Mouse (Mus musculus): ENCODE data around the gene Clcn6. TPM values are rescaled to one million over a fixed set of nuclear protein-coding genes. Genes with fewer than 3 reads are reported as not detected.

The Clcn6 gene
- polyA plus RNA-seq, 1 experiment from 2014 or later, result 6.0 TPM

DNA sequence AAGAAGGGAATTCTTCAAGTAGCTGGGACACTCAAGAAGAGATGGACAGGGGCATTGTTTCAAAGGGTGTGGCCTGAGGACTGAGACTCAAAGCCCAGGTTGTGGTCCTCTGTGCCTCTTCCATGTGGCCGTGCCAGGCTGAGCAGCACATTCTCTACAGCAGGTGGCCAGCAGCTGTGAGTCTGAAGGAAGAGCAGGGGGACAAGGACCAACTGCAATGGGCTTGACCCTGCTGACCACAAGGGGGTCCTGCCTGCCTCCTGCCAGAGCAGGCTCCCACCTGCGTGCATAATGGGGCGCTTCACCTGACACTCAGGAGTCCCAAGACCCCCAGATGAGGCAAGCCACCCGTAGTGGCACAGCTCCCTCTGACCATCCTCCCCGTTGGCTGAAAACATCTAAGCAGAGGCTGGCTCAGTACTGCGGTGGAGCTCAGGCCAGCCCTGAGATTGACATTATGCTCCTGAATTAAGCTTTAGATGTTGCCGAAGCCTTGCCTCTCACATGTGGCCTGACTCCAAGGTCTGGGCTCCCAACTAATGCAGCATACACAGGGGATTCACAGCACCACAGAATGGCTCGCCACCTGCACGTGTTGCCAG lies 19.7 kb upstream of the Clcn6 start:
- Histone ChIP-seq H3K4me3 (ENCODE audit: low read length) (no peak overlapping the region), H3K9ac (ENCODE audit: low read depth, low read length) (no peak overlapping the region), H3K9me3 (ENCODE audit: control insufficient read depth, low read length) (no peaks in the 10 kb centered on the region), H3K36me3 (ENCODE audit: control insufficient read depth, insufficient read depth, low read length) (peaks cover 49% of the 10 kb centered on the region), H3K4me2 (replicated peaks; ENCODE audit: low read depth, low read length) (no peak overlapping the region), H3K27me3 (ENCODE audit: control insufficient read depth, insufficient read depth, low read length) (no peaks in the 10 kb centered on the region), H3K27ac (ENCODE audit: low read depth, low read length) (no peak overlapping the region), H3K4me1 (ENCODE audit: control insufficient read depth, insufficient read depth, low read length) (no peaks in the 10 kb centered on the region)
- WGBS, result 90% methylated on average over 9 of the region's 9 CpGs
- ATAC-seq (ENCODE audit: low FRiP score, low TSS enrichment), result no peak

DNA sequence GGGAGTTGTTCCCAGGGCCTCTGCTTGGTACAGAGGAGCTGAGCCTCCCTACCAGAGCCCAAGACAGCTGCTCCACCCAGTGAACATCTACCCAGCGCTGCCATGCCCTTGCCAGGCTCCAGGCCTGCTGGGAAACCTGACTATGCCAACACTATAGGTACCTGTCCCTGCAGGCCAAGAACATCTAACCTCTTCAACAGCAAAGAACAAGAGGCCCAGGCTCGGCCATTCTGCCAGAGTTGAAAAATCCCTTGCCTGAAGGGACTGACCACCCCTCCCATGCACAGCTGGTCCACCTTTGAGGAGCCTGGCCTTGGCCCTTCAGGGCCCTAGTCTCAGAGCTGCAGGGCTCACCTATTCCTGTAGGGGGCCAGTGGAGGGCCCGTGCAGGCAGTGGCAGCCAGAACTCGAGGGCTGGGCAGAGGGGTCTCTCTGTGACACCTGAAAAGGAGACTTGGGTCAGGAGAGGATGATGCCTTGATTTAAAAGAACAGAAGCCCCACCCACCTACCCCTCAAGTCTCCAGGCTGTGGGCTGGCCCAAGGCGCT lies 19.1 kb upstream of the Clcn6 start:
- Histone ChIP-seq H3K27ac (ENCODE audit: low read depth, low read length) (no peak overlapping the region), H3K4me3 (ENCODE audit: low read length) (no peak overlapping the region), H3K4me1 (ENCODE audit: control insufficient read depth, insufficient read depth, low read length) (no peaks in the 10 kb centered on the region), H3K9ac (ENCODE audit: low read depth, low read length) (no peak overlapping the region), H3K36me3 (ENCODE audit: control insufficient read depth, insufficient read depth, low read length) (peaks cover 55% of the 10 kb centered on the region), H3K4me2 (replicated peaks; ENCODE audit: low read depth, low read length) (no peak overlapping the region), H3K9me3 (ENCODE audit: control insufficient read depth, low read length) (no peaks in the 10 kb centered on the region), H3K27me3 (ENCODE audit: control insufficient read depth, insufficient read depth, low read length) (no peaks in the 10 kb centered on the region)
- no peak for ATAC-seq (ENCODE audit: low FRiP score, low TSS enrichment)
- WGBS, result 73% methylated on average over 5 of the region's 5 CpGs

DNA sequence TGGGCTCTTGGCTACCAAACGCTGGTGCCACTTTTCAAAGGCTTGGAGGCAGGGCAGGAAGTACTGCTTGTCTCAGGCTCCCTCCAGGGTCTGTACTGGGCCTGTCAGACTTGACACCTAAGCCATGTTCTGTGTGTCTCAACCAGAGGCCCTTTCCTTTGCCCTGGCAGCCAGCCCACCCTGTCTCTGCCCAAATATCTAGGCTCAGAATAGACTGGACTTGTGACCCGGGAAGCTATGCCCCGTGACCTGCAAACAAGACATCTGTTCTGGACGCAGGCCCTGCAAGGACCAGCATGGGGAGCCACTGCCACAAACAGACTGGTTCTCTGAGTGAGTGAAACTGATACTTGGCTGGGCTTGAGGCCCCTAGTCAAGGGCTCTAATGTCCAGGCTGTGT lies 18.2 kb upstream of the Clcn6 start:
- Histone ChIP-seq H3K4me3 (ENCODE audit: low read length) (no peak overlapping the region), H3K4me1 (ENCODE audit: control insufficient read depth, insufficient read depth, low read length) (no peaks in the 10 kb centered on the region), H3K36me3 (ENCODE audit: control insufficient read depth, insufficient read depth, low read length) (peaks cover 64% of the 10 kb centered on the region), H3K9me3 (ENCODE audit: control insufficient read depth, low read length) (no peaks in the 10 kb centered on the region), H3K27ac (ENCODE audit: low read depth, low read length) (no peak overlapping the region), H3K9ac (ENCODE audit: low read depth, low read length) (no peak overlapping the region), H3K27me3 (ENCODE audit: control insufficient read depth, insufficient read depth, low read length) (no peaks in the 10 kb centered on the region), H3K4me2 (replicated peaks; ENCODE audit: low read depth, low read length) (no peak overlapping the region)
- WGBS, result 63% methylated on average over 4 of the region's 4 CpGs
- no peak for ATAC-seq (ENCODE audit: low FRiP score, low TSS enrichment)

DNA sequence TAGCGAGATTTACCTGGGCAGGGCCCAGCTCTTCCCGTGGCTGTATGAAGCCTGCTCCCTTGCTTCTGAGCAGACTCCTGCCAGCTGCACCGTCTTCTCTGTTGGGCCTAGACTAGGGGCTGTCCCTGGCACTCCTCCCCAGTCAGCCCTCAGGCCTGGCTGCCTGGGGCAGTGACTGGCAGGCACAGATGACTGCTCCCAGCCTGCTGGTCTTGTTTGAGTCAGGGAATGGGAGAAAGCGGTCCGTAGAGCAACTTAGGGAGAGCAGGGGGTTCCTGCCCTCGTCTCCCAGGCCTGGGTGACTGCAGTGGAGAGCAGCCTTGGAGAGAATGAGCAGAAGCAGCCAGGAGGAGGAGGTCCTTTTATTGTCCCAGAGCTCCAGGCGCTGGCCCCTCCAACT lies 17.6 kb upstream of the Clcn6 start:
- no peak for ATAC-seq (ENCODE audit: low FRiP score, low TSS enrichment)
- Histone ChIP-seq H3K4me1 (ENCODE audit: control insufficient read depth, insufficient read depth, low read length) (no peaks in the 10 kb centered on the region), H3K4me2 (replicated peaks; ENCODE audit: low read depth, low read length) (no peak overlapping the region), H3K27me3 (ENCODE audit: control insufficient read depth, insufficient read depth, low read length) (no peaks in the 10 kb centered on the region), H3K27ac (ENCODE audit: low read depth, low read length) (no peak overlapping the region), H3K9me3 (ENCODE audit: control insufficient read depth, low read length) (no peaks in the 10 kb centered on the region), H3K9ac (ENCODE audit: low read depth, low read length) (no peak overlapping the region), H3K4me3 (ENCODE audit: low read length) (no peak overlapping the region), H3K36me3 (ENCODE audit: control insufficient read depth, insufficient read depth, low read length) (peaks cover 70% of the 10 kb centered on the region)
- 77% methylated on average over 7 of the region's 7 CpGs for WGBS

DNA sequence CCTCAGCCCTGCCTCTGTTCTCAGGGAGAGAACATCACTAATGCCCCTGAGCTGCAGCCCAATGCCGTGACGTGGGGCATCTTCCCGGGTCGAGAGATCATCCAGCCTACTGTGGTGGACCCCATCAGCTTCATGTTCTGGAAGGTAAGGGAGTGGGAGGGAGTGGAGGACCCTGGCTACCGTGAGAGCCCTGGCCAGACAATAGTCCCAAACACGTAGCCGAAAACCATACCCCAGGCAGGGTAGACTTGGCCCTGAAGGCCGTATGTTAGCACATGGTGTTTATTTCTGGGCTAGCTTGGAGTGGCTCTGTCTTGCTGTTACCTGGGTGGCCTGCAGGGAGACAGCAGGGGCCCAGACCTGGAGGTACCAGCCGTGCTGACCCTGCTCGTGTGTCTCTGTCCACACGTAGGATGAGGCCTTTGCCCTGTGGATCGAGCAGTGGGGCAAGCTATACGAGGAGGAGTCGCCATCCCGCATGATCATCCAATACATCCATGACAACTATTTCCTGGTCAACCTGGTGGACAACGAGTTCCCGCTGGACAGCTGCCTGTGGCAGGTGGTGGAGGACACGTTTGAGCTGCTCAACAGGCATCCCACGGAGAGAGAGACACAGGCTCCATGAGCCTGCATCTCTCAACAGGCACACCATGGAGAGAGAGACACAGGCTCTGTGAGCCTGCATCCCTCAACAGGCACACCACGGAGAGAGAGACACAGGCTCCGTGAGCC lies 16.5 kb upstream of the Clcn6 start:
- H3K4me3 ChIP-seq (ENCODE audit: low read length), result no peak overlapping the region
- H3K36me3 ChIP-seq (ENCODE audit: control insufficient read depth, insufficient read depth, low read length), result peaks cover 76% of the 10 kb centered on the region
- H3K27me3 ChIP-seq (ENCODE audit: control insufficient read depth, insufficient read depth, low read length), result no peaks in the 10 kb centered on the region
- WGBS, result 87% methylated on average over 21 of the region's 21 CpGs
- ATAC-seq (ENCODE audit: low FRiP score, low TSS enrichment), result no peak
- H3K4me1 ChIP-seq (ENCODE audit: control insufficient read depth, insufficient read depth, low read length), result no peaks in the 10 kb centered on the region
- H3K9me3 ChIP-seq (ENCODE audit: control insufficient read depth, low read length), result no peaks in the 10 kb centered on the region
- H3K9ac ChIP-seq (ENCODE audit: low read depth, low read length), result no peak overlapping the region
- H3K27ac ChIP-seq (ENCODE audit: low read depth, low read length), result no peak overlapping the region
- no peak overlapping the region for H3K4me2 ChIP-seq (replicated peaks; ENCODE audit: low read depth, low read length)

DNA sequence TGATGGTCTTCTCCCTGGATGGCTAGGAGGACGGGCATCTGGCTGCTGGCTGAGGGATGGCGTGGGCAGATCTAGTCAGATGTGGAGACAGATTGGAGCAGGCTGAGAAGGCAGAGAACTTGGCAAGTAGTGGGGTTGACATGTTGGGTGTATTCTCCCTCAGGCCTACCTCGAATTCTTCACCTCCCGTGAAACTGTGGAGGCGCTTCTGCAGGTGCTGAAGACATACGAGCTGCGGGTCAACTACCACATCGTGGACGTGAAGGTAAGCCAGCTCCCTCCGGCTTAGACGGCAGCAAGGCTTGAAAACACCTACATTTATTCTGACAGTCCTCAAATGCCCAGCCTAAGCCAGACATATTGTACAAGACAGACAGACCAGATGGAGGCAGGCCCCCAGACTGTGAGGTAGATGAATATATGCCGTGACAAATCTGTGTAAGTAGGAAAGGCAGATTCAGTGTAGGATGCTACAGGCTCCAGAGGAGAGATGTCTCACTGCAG lies 14.8 kb upstream of the Clcn6 start:
- Histone ChIP-seq H3K9me3 (ENCODE audit: control insufficient read depth, low read length) (no peaks in the 10 kb centered on the region), H3K4me2 (replicated peaks; ENCODE audit: low read depth, low read length) (no peak overlapping the region), H3K4me1 (ENCODE audit: control insufficient read depth, insufficient read depth, low read length) (no peaks in the 10 kb centered on the region), H3K27ac (ENCODE audit: low read depth, low read length) (no peak overlapping the region), H3K9ac (ENCODE audit: low read depth, low read length) (no peak overlapping the region), H3K36me3 (ENCODE audit: control insufficient read depth, insufficient read depth, low read length) (peaks cover 79% of the 10 kb centered on the region), H3K27me3 (ENCODE audit: control insufficient read depth, insufficient read depth, low read length) (no peaks in the 10 kb centered on the region), H3K4me3 (ENCODE audit: low read length) (no peak overlapping the region)
- 93% methylated on average over 12 of the region's 12 CpGs for WGBS
- no peak for ATAC-seq (ENCODE audit: low FRiP score, low TSS enrichment)

DNA sequence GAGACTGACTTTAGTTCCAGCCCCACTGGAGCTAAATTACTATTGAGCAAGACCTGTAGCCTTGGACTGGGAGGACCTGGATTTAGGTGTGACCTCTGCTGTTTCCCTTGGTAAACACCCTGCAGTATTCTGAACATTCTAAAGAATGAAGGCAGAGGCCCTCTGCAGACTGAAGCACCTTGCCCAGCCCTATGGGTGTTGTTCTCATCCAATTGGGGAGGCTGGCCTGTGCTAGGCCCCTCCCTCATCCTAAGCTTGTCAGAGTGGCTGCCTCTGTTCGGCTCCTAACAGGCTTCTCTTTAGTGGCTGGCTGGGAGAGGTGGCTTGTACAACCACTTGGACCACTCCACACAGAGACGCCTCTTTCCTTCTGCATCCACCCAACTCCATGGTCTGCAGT lies 14.4 kb upstream of the Clcn6 start:
- Histone ChIP-seq H3K4me3 (ENCODE audit: low read length) (no peak overlapping the region), H3K36me3 (ENCODE audit: control insufficient read depth, insufficient read depth, low read length) (peaks cover 80% of the 10 kb centered on the region), H3K27ac (ENCODE audit: low read depth, low read length) (no peak overlapping the region), H3K4me1 (ENCODE audit: control insufficient read depth, insufficient read depth, low read length) (no peaks in the 10 kb centered on the region), H3K27me3 (ENCODE audit: control insufficient read depth, insufficient read depth, low read length) (no peaks in the 10 kb centered on the region), H3K9me3 (ENCODE audit: control insufficient read depth, low read length) (no peaks in the 10 kb centered on the region), H3K9ac (ENCODE audit: low read depth, low read length) (no peak overlapping the region), H3K4me2 (replicated peaks; ENCODE audit: low read depth, low read length) (no peak overlapping the region)
- 92% methylated on average over 2 of the region's 2 CpGs for WGBS
- ATAC-seq (ENCODE audit: low FRiP score, low TSS enrichment), result no peak

DNA sequence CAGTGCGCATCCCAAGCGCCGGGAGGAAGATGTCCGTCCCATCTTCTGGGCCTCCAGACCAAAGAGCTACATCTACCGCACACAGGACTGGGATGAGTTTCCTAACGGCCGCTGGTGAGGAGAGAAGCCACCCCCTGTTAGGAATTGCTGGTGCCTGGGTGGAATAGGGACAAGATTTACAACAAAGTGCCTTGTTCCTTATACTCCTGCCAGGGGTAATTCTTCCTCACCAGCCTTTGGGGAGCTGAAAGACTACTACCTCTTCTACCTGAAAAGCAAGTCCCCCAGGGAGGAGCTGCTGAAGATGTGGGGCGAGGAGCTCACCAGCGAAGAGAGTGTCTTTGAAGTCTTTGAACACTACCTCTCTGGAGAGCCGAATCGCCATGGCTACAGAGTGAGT lies 13.3 kb upstream of the Clcn6 start:
- no peak for ATAC-seq (ENCODE audit: low FRiP score, low TSS enrichment)
- 89% methylated on average over 11 of the region's 11 CpGs for WGBS
- Histone ChIP-seq H3K27me3 (ENCODE audit: control insufficient read depth, insufficient read depth, low read length) (no peaks in the 10 kb centered on the region), H3K9ac (ENCODE audit: low read depth, low read length) (no peak overlapping the region), H3K9me3 (ENCODE audit: control insufficient read depth, low read length) (no peaks in the 10 kb centered on the region), H3K4me2 (replicated peaks; ENCODE audit: low read depth, low read length) (no peak overlapping the region), H3K4me3 (ENCODE audit: low read length) (no peak overlapping the region), H3K27ac (ENCODE audit: low read depth, low read length) (no peak overlapping the region), H3K4me1 (ENCODE audit: control insufficient read depth, insufficient read depth, low read length) (no peaks in the 10 kb centered on the region), H3K36me3 (ENCODE audit: control insufficient read depth, insufficient read depth, low read length) (peaks cover 73% of the 10 kb centered on the region)

DNA sequence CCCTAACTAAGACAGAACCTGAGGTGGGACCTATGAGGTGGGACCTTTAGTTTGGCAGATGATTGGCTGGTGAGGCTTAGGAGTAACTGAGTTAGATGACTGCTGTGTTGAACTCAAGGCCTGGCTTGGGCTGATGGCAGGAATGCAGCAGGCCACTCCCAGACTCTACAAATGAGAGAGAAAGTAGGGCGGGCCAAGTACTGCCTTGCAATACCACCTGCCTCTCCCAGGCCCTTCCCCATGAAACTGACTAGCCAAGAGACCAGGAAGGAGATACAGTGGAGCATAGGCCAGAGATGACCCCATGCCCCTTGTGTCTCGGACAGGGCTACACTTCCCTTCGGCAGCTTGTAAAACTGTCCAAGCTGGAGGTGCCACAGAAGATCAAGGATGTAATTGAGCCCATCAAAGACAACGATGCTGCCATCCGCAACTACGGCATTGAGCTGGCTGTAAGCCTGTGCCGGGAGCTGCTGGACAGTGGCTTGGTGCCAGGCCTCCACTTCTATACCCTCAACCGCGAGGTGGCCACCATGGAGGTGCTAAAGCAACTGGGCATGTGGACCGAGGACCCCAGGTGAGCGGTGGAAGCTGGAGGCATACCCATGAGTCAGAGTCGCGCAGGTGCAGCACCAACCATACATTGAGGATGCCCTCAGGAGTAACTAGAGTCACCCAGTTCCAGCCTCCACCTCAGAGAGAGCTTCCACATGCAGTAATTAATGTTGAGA lies 12.6 kb upstream of the Clcn6 start:
- Histone ChIP-seq H3K27ac (ENCODE audit: low read depth, low read length) (no peak overlapping the region), H3K4me3 (ENCODE audit: low read length) (no peak overlapping the region), H3K9ac (ENCODE audit: low read depth, low read length) (no peak overlapping the region), H3K9me3 (ENCODE audit: control insufficient read depth, low read length) (no peaks in the 10 kb centered on the region), H3K4me1 (ENCODE audit: control insufficient read depth, insufficient read depth, low read length) (no peaks in the 10 kb centered on the region), H3K4me2 (replicated peaks; ENCODE audit: low read depth, low read length) (no peak overlapping the region), H3K27me3 (ENCODE audit: control insufficient read depth, insufficient read depth, low read length) (no peaks in the 10 kb centered on the region), H3K36me3 (ENCODE audit: control insufficient read depth, insufficient read depth, low read length) (peaks cover 66% of the 10 kb centered on the region)
- WGBS, result 84% methylated on average over 13 of the region's 13 CpGs
- no peak for ATAC-seq (ENCODE audit: low FRiP score, low TSS enrichment)

Data from kidney, embryonic 14.5 days (tissue).